Mouse (Mus musculus) hindbrain, postnatal 0 days (tissue): ENCODE measurements at regions not wholly inside any gene's neighbourhood (a gene's known extent, or its start where the extent isn't known, plus 50 kb on each side); places are given as distances from the start of the nearest gene placed in this dataset.

Experiments used
- ATAC-seq: fragments of 200-750 bp; cut with Nextera tagmentation; 2 replicates; pipeline ENCODE4 v1.8.0; 2017; ENCODE audit warnings: mild to moderate bottlenecking, moderate TSS enrichment, moderate library complexity
- DNase-seq: peaks from one replicate; pipeline ENCODE4 v3.0.0-alpha.2; 2015; ENCODE audit warnings: low spot score
- H3K27ac ChIP-seq: fragments of 300-500 bp; sonication (generic); 2 replicates; pipeline ENCODE4 v1.5.1; 2014; ENCODE audit warnings: mild to moderate bottlenecking
- H3K27me3 ChIP-seq: fragments of 300-500 bp; sonication (generic); 2 replicates; pipeline ENCODE4 v1.6.1; 2014; ENCODE audit warnings: low read length, mixed read lengths; ENCODE audit not compliant: insufficient read depth
- H3K36me3 ChIP-seq: fragments of 300-500 bp; sonication (generic); 2 replicates; pipeline ENCODE4 v1.6.1; 2014; ENCODE audit warnings: low read length, mixed read lengths; ENCODE audit not compliant: insufficient read depth
- H3K4me1 ChIP-seq: fragments of 300-500 bp; sonication (generic); 2 replicates; pipeline ENCODE4 v1.6.1; 2014; ENCODE audit warnings: antibody characterized with exemption, low read length, mixed read lengths; ENCODE audit not compliant: insufficient read depth
- H3K4me2 ChIP-seq: fragments of 300-500 bp; sonication (generic); 2 replicates; pipeline ENCODE4 v1.6.1; 2014; ENCODE audit warnings: low read depth, mild to moderate bottlenecking, low read length, moderate library complexity, mixed read lengths
- H3K4me3 ChIP-seq: fragments of 300-500 bp; sonication (generic); 2 replicates; pipeline ENCODE4 v1.5.1; 2014; ENCODE audit warnings: low read length
- H3K9ac ChIP-seq: fragments of 300-500 bp; sonication (generic); replicated peaks from 2 replicates; pipeline ENCODE4 v1.6.1; 2014; ENCODE audit warnings: mild to moderate bottlenecking, low read length, moderate library complexity, mixed read lengths
- H3K9me3 ChIP-seq: fragments of 300-500 bp; sonication (generic); 2 replicates; pipeline ENCODE4 v1.6.1; 2016; ENCODE audit warnings: low read length, mixed read lengths
- CTCF ChIP-seq: IDR thresholded peaks from 2 replicates; pipeline ENCODE4 v1.5.1; 2016; ENCODE audit warnings: antibody characterized with exemption, control low read depth, low read depth
- WGBS: fragments of 180-500 bp; shearing (Covaris S2); extraction: QIAGEN DNeasy Blood & Tissue Kit; methylation state at CpG from one replicate; pipeline ENCODE4 v1.1.7; 2014; 5-methylcytosine and 5-hydroxymethylcytosine counted together

DNA sequence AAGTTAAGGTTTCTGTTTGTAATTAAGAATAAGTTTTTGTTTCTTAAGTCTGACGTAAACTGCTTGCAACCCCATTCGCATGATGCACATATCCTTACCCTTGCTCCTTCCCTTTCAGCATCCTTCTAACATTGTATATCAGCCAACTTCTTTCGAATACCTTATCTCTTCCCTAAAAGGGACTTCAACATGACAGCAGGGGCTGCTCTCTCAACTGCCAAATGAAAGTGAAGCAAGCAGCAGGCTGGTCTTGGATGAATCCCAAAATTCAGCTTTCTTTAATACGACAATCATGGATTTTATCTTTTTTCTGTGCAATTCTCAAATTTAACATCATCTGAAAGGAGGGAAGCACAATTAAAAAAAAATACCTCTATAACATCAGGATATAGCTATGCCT lies 403.2 kb downstream of the Serpinb8 start:
- no peaks in the 10 kb centered on the region for H3K4me1 ChIP-seq
- WGBS, result 65% methylated on average over 4 of the region's 4 CpGs
- no peak for TF ChIP-seq CTCF

DNA sequence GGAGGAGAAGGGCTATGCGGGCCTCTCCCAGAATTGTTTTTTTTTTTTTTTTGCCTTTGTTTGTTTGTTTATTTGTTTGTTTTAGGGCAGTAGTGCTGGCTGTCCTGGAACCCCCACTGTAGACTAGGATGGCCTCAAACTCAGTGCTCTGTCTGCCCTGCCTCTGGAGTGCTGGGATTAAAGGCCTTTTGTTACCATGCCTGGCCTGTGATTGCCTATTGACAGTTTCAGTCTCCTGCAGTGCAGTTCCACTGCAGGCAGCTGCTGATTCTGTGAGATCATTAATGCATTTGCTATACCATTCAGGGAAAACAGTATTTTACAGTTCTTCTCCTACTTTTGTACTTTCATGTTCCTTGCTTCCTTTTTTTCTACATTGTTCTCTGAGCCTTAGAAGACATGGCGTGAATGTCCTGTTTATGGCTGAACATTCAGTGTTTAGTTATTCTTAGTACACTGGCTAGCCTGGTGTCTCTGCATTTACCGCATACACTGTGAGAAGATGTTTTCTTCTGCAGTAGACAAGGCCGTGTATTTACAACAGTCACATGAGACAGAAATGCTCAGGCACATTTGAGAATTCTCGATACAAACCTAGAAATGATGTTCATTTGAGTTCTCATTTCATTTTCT lies 434.0 kb downstream of the Serpinb8 start:
- Histone ChIP-seq H3K9me3 (no peaks in the 10 kb centered on the region), H3K4me3 (no peak overlapping the region), H3K4me1 (no peaks in the 10 kb centered on the region), H3K9ac (no peak overlapping the region), H3K27ac (no peak overlapping the region), H3K4me2 (no peak overlapping the region), H3K27me3 (no peaks in the 10 kb centered on the region), H3K36me3 (no peaks in the 10 kb centered on the region)
- DNase-seq (no peak), ATAC-seq (no peak)
- TF ChIP-seq CTCF, result no peak
- 44% methylated on average over 5 of the region's 5 CpGs for WGBS

More for the DNA sequence above, 403.2 kb downstream of the Serpinb8 start:
- DNase-seq (peak; percentile 14), ATAC-seq (no peak)
- no peaks in the 10 kb centered on the region for H3K36me3 ChIP-seq
- no peak overlapping the region for H3K9ac ChIP-seq
- H3K4me2 ChIP-seq, result no peak overlapping the region
- H3K4me3 ChIP-seq, result no peak overlapping the region
- no peaks in the 10 kb centered on the region for H3K27me3 ChIP-seq
- H3K27ac ChIP-seq, result no peak overlapping the region
- H3K9me3 ChIP-seq, result no peaks in the 10 kb centered on the region

DNA sequence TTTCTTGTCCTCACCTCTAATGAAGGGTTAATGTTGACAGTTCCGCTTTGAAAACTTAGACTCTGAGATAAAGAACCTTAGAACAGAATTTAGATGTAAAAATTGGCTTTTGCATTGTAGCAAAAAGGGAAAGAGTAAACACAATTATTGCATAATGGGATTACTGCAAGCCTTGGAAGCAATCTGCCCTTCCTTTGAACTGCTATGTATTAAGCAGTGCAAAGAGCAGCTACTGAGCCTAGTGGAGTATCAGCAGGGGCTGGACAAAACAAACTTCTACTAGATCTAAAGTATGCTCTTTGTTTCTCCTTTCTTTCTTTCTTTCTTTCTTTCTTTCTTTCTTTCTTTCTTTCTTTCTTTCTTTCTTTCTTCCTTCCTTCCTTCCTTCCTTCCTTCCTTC lies 434.9 kb downstream of the Serpinb8 start:
- H3K4me1 ChIP-seq, result no peaks in the 10 kb centered on the region
- H3K9me3 ChIP-seq, result no peaks in the 10 kb centered on the region
- DNase-seq, result no peak

DNA sequence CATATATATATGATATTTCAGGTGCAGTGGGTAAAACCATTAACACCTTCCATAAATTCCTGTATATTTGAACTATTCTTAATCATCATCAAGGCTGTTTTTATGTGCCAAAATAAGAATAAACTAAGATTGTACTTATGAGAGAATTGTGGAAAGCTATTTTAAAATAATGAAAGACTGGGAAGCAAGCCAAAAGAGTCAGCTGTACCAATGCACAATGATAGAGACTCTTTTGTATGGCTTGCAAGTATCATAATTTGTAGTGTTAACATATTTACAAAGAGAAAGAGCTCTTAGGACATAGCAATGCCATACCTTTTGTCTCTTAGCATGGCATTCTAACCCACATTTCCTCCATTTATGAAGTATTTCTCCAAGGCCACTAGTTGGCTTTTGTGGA lies 436.7 kb downstream of the Serpinb8 start:
- Histone ChIP-seq H3K27ac (no peak overlapping the region), H3K9ac (no peak overlapping the region), H3K36me3 (no peaks in the 10 kb centered on the region), H3K4me3 (no peak overlapping the region), H3K4me1 (no peaks in the 10 kb centered on the region), H3K4me2 (no peak overlapping the region), H3K27me3 (no peaks in the 10 kb centered on the region), H3K9me3 (no peaks in the 10 kb centered on the region)
- no peak for DNase-seq
- TF ChIP-seq CTCF, result no peak
- no peak for ATAC-seq

More for the DNA sequence above, 434.9 kb downstream of the Serpinb8 start:
- Histone ChIP-seq H3K4me3 (no peak overlapping the region), H3K36me3 (no peaks in the 10 kb centered on the region), H3K4me2 (no peak overlapping the region), H3K9ac (no peak overlapping the region), H3K27me3 (no peaks in the 10 kb centered on the region), H3K27ac (no peak overlapping the region)
- no peak for TF ChIP-seq CTCF
- 73% methylated on average over 1 of the region's 1 CpGs for WGBS
- no peak for ATAC-seq

DNA sequence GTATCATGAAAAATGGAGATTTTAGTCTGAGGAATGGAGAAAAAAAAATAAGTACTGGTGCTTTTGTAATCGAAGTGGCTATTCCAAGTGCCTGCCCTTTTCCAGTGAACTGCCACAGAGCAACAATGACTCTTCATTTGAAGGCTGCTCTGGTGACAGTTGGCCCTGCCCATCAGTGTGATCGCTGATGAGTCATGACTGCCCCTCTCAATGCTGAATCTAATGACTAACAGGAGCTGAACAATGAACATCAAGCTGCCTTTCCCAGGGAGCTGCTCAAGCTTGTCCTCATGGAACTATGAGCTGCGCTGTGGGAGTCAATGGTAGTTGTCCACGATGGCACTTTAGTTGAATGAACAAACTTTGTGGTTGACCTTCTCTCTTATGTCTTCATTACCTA lies 456.4 kb downstream of the Serpinb8 start:
- ATAC-seq (no peak), DNase-seq (no peak)
- 48% methylated on average over 4 of the region's 4 CpGs for WGBS

DNA sequence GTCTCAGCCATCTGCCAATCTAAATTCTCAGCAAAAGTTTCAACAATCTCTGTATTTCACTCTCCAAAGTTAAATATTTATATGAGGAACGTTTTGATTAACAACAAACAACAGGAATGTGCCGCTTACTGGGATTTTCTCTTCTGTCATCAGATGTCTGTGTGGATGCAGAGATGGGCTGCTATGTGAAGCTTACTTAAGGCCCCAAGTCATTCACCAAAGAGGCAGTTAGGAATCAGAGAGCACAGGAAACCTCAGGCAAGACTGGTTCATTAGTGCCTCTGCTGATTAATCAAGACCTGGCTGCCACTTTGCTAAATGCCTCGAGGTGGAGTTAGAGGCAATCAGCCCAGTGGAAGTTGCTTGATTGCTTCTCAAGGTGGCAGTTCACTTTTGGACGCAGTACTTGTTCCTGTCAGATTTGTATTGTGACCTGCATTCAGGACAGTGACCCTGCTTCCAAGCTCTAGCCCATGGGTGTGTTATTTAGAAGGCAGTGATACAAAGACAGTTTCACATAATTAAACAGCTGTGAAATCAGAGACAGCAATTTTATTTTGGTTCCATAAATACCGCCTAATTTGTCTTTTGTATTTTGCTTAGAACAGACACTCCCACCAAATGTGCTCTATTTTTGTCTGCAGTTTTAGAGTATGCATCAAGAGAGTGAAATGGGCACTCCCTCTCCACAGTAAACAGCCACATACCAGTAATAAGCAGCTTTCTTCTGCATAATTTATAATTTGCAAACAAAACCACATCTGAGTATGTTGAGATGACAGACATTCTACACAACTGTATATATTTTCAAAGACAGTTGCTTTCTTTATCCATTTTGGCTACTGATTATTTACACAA lies 457.3 kb downstream of the Serpinb8 start:
- no peaks in the 10 kb centered on the region for H3K36me3 ChIP-seq
- WGBS, result 62% methylated on average over 5 of the region's 5 CpGs
- peaks cover 4% of the 10 kb centered on the region; the same call in 1 of the 2 replicates for H3K9me3 ChIP-seq
- no peak overlapping the region for H3K9ac ChIP-seq
- no peaks in the 10 kb centered on the region for H3K4me1 ChIP-seq
- no peaks in the 10 kb centered on the region for H3K27me3 ChIP-seq
- H3K27ac ChIP-seq, result no peak overlapping the region
- H3K4me2 ChIP-seq, result no peak overlapping the region
- H3K4me3 ChIP-seq, result no peak overlapping the region
- no peak for TF ChIP-seq CTCF
- ATAC-seq (no peak), DNase-seq (no peak)

More for the DNA sequence above, 456.4 kb downstream of the Serpinb8 start:
- H3K9ac ChIP-seq, result no peak overlapping the region
- TF ChIP-seq CTCF, result no peak
- H3K9me3 ChIP-seq, result peaks cover 4% of the 10 kb centered on the region; the same call in 1 of the 2 replicates
- H3K27me3 ChIP-seq, result no peaks in the 10 kb centered on the region
- H3K4me3 ChIP-seq, result no peak overlapping the region
- H3K4me1 ChIP-seq, result no peaks in the 10 kb centered on the region
- no peak overlapping the region for H3K27ac ChIP-seq
- H3K4me2 ChIP-seq, result no peak overlapping the region
- H3K36me3 ChIP-seq, result no peaks in the 10 kb centered on the region

DNA sequence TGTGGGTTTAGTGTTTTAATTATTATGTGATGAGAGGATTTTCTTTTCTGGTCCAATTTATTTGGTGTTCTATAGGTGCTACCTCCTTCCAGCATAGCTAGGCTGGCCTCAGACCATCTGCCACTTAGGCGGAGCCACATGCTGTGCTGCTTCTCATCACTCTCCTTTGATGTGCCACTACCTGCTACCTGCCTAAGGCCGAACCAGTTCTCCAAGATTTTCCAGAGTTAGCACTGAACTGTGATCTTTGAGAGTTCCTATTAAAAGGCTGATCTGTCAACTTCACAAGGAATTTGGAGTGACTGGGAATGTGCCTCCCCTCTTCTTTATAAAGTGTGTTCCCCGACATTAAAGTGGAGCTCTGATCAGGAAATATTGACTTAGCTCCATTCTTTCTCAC lies 504.8 kb downstream of the Serpinb8 start:
- no peaks in the 10 kb centered on the region for H3K36me3 ChIP-seq
- 84% methylated on average over 3 of the region's 3 CpGs for WGBS
- H3K9ac ChIP-seq, result no peak overlapping the region
- ATAC-seq, result no peak
- no peak overlapping the region for H3K27ac ChIP-seq
- TF ChIP-seq CTCF, result no peak
- no peak overlapping the region for H3K4me2 ChIP-seq
- no peaks in the 10 kb centered on the region for H3K27me3 ChIP-seq
- H3K4me3 ChIP-seq, result no peak overlapping the region
- no peak for DNase-seq
- no peaks in the 10 kb centered on the region for H3K9me3 ChIP-seq
- H3K4me1 ChIP-seq, result no peaks in the 10 kb centered on the region
